Mouse (Mus musculus) limb, embryonic 15.5 days (tissue): Measurements from ENCODE around the gene P4ha1. TPM values are rescaled to one million over a fixed set of nuclear protein-coding genes. Genes with fewer than 3 reads are reported as not detected.
"Not testable (repeated sequence)": the region's sequence is repeated elsewhere in the genome, so short reads cannot be mapped to it uniquely, and the experiment has no call there.

Source experiments
- ATAC-seq: fragments of 200-750 bp; cut with Nextera tagmentation; 2 replicates; pipeline ENCODE4 v1.8.0; 2017; ENCODE audit warnings: low read depth, moderate TSS enrichment; ENCODE audit not compliant: insufficient number of reproducible peaks, low FRiP score, low TSS enrichment
- H3K27ac ChIP-seq: fragments of 300-500 bp; sonication (generic); 2 replicates; pipeline ENCODE4 v1.5.1; 2015; ENCODE audit warnings: moderate library complexity, mild to moderate bottlenecking, inconsistent platforms
- H3K27me3 ChIP-seq: fragments of 300-500 bp; sonication (generic); 2 replicates; pipeline ENCODE4 v1.6.1; 2015; ENCODE audit warnings: inconsistent platforms
- H3K36me3 ChIP-seq: fragments of 300-500 bp; sonication (generic); 2 replicates; pipeline ENCODE4 v1.6.1; 2015; ENCODE audit warnings: inconsistent platforms
- H3K4me1 ChIP-seq: fragments of 300-500 bp; sonication (generic); 2 replicates; pipeline ENCODE4 v1.6.1; 2015; ENCODE audit warnings: inconsistent platforms
- H3K4me2 ChIP-seq: fragments of 300-500 bp; sonication (generic); 2 replicates; pipeline ENCODE4 v1.6.1; 2015; ENCODE audit warnings: mild to moderate bottlenecking, inconsistent platforms
- H3K4me3 ChIP-seq: fragments of 300-500 bp; sonication (generic); 2 replicates; pipeline ENCODE4 v1.5.1; 2015; ENCODE audit warnings: mild to moderate bottlenecking, inconsistent platforms
- H3K9ac ChIP-seq: fragments of 300-500 bp; sonication (generic); 2 replicates; pipeline ENCODE4 v1.6.1; 2015; ENCODE audit warnings: inconsistent platforms
- H3K9me3 ChIP-seq: fragments of 300-500 bp; sonication (generic); 2 replicates; pipeline ENCODE4 v1.6.1; 2016; ENCODE audit warnings: inconsistent platforms
- WGBS: fragments of 180-500 bp; shearing (Covaris S2); methylation state at CpG from one replicate; pipeline ENCODE4 v1.1.7; 2015; 5-methylcytosine and 5-hydroxymethylcytosine counted together
- polyA plus RNA-seq: library from polyadenylated mRNA; unstranded; fragments of >200 nt; fragmentation: Nextera tagmentation; extraction: Ambion mirVana; gene quantifications from 2 replicates; pipeline ENCODE4 v1.2.1, GENCODE M21; 2015

P4ha1 gene
- polyA plus RNA-seq, 1 experiment from 2014 or later, result 146 TPM

GRCm38 (mm10) chr10:59292558-59292957, 30.5 kb upstream of the P4ha1 start:
- Histone ChIP-seq H3K4me3 (no peak overlapping the region), H3K27ac (no peak overlapping the region), H3K4me2 (no peak overlapping the region), H3K4me1 (peaks cover 5% of the 10 kb centered on the region), H3K36me3 (no peaks in the 10 kb centered on the region), H3K9me3 (no peaks in the 10 kb centered on the region), H3K9ac (no peak overlapping the region), H3K27me3 (no peaks in the 10 kb centered on the region)
- no peak for ATAC-seq
- 26% methylated on average over 4 of the region's 4 CpGs for WGBS

- whole genome bisulfite sequencing, result 58% methylated on average over 8 of the region's 8 CpGs
- Histone ChIP-seq H3K9me3 (no peaks in the 10 kb centered on the region), H3K27ac (no peak overlapping the region), H3K4me3 (no peak overlapping the region), H3K27me3 (no peaks in the 10 kb centered on the region), H3K9ac (no peak overlapping the region), H3K4me2 (no peak overlapping the region), H3K36me3 (no peaks in the 10 kb centered on the region), H3K4me1 (peaks cover 5% of the 10 kb centered on the region)
- no peak for ATAC-seq
Measured at GRCm38 (mm10) chr10:59295241-59295811, 27.8 kb upstream of the P4ha1 start.

GRCm38 (mm10) chr10:59296261-59296660, 26.8 kb upstream of the P4ha1 start:
- Histone ChIP-seq H3K27ac (no peak overlapping the region), H3K4me2 (no peak overlapping the region), H3K36me3 (no peaks in the 10 kb centered on the region), H3K4me1 (peaks cover 5% of the 10 kb centered on the region), H3K9ac (no peak overlapping the region), H3K9me3 (no peaks in the 10 kb centered on the region), H3K27me3 (no peaks in the 10 kb centered on the region), H3K4me3 (no peak overlapping the region)
- peak; percentile 46 for ATAC-seq
- 18% methylated on average over 5 of the region's 5 CpGs for WGBS

- H3K9ac ChIP-seq, H3K4me3 ChIP-seq, H3K27ac ChIP-seq, H3K9me3 ChIP-seq, ATAC-seq, H3K4me1 ChIP-seq, H3K4me2 ChIP-seq, H3K27me3 ChIP-seq, H3K36me3 ChIP-seq: not testable (repeated sequence)
- 80% methylated on average over 12 of the region's 12 CpGs for WGBS
Measured at GRCm38 (mm10) chr10:59302671-59303070, 20.4 kb upstream of the P4ha1 start.

- H3K4me3 ChIP-seq, result no peak overlapping the region
- peaks cover 11% of the 10 kb centered on the region; the same call in 1 of the 2 replicates for H3K4me1 ChIP-seq
- WGBS, result 41% methylated on average over 3 of the region's 3 CpGs
- H3K9ac ChIP-seq, result no peak overlapping the region
- H3K27ac ChIP-seq, result no peak overlapping the region
- no peak overlapping the region for H3K4me2 ChIP-seq
- no peaks in the 10 kb centered on the region for H3K36me3 ChIP-seq
- no peaks in the 10 kb centered on the region for H3K27me3 ChIP-seq
- ATAC-seq, result no peak
- no peaks in the 10 kb centered on the region for H3K9me3 ChIP-seq
Measured at GRCm38 (mm10) chr10:59308993-59309715, 13.9 kb upstream of the P4ha1 start.

GRCm38 (mm10) chr10:59310124-59310523, 13.0 kb upstream of the P4ha1 start:
- Histone ChIP-seq H3K4me3 (no peak overlapping the region), H3K9ac (no peak overlapping the region)
- WGBS, result 50% methylated on average over 2 of the region's 2 CpGs

GRCm38 (mm10) chr10:59310691-59311457, 12.2 kb upstream of the P4ha1 start:
- Histone ChIP-seq H3K9me3 (no peaks in the 10 kb centered on the region), H3K36me3 (no peaks in the 10 kb centered on the region), H3K27me3 (no peaks in the 10 kb centered on the region), H3K9ac (no peak overlapping the region), H3K4me2 (no peak overlapping the region), H3K27ac (peak overlapping the region; percentile 27; the same call in 1 of the 2 replicates), H3K4me1 (peaks cover 11% of the 10 kb centered on the region; the same call in 1 of the 2 replicates), H3K4me3 (no peak overlapping the region)
- no peak for ATAC-seq
- WGBS, result 46% methylated on average over 6 of the region's 6 CpGs

More at GRCm38 (mm10) chr10:59310124-59310523, 13.0 kb upstream of the P4ha1 start:
- no peaks in the 10 kb centered on the region for H3K36me3 ChIP-seq
- no peak for ATAC-seq
- H3K4me1 ChIP-seq, result peaks cover 11% of the 10 kb centered on the region; the same call in 1 of the 2 replicates
- H3K4me2 ChIP-seq, result no peak overlapping the region
- no peaks in the 10 kb centered on the region for H3K27me3 ChIP-seq
- peak overlapping the region; percentile 27; the same call in 1 of the 2 replicates for H3K27ac ChIP-seq
- H3K9me3 ChIP-seq, result no peaks in the 10 kb centered on the region

GRCm38 (mm10) chr10:59311881-59312280, 11.2 kb upstream of the P4ha1 start:
- H3K27me3 ChIP-seq, result no peaks in the 10 kb centered on the region
- no peak overlapping the region for H3K4me2 ChIP-seq
- H3K36me3 ChIP-seq, result no peaks in the 10 kb centered on the region
- 82% methylated on average over 5 of the region's 5 CpGs for WGBS
- no peaks in the 10 kb centered on the region for H3K9me3 ChIP-seq
- peaks cover 11% of the 10 kb centered on the region; the same call in 1 of the 2 replicates for H3K4me1 ChIP-seq
- H3K27ac ChIP-seq, result no peak overlapping the region
- no peak overlapping the region for H3K9ac ChIP-seq
- H3K4me3 ChIP-seq, result no peak overlapping the region
- ATAC-seq, result no peak

GRCm38 (mm10) chr10:59321112-59321511, 2.0 kb upstream of the P4ha1 start:
- Histone ChIP-seq H3K9ac (no peak overlapping the region), H3K9me3 (no peaks in the 10 kb centered on the region), H3K36me3 (no peaks in the 10 kb centered on the region), H3K4me3 (no peak overlapping the region), H3K27ac (no peak overlapping the region), H3K4me1 (peaks cover 15% of the 10 kb centered on the region), H3K27me3 (no peaks in the 10 kb centered on the region), H3K4me2 (no peak overlapping the region)
- WGBS, result 55% methylated on average over 3 of the region's 3 CpGs
- no peak for ATAC-seq

- peak overlapping the region; percentile 63; the same call in 1 of the 2 replicates for H3K4me2 ChIP-seq
- 55% methylated on average over 4 of the region's 4 CpGs for WGBS
- peaks cover 17% of the 10 kb centered on the region for H3K4me1 ChIP-seq
- H3K27me3 ChIP-seq, result no peaks in the 10 kb centered on the region
- H3K9me3 ChIP-seq, result no peaks in the 10 kb centered on the region
- no peaks in the 10 kb centered on the region for H3K36me3 ChIP-seq
- no peak overlapping the region for H3K9ac ChIP-seq
- peak overlapping the region; percentile 88; the same call in 1 of the 2 replicates for H3K4me3 ChIP-seq
- peak overlapping the region; percentile 99 for H3K27ac ChIP-seq
- no peak for ATAC-seq
Measured at GRCm38 (mm10) chr10:59322271-59322670, 825 bp upstream of the P4ha1 start.

- peak; percentile 80 for ATAC-seq
- peak overlapping the region; percentile 88 for H3K4me3 ChIP-seq
- H3K4me1 ChIP-seq, result peaks cover 17% of the 10 kb centered on the region
- H3K9me3 ChIP-seq, result no peaks in the 10 kb centered on the region
- H3K4me2 ChIP-seq, result peak overlapping the region; percentile 63
- peak overlapping the region; percentile 99 for H3K27ac ChIP-seq
- peak overlapping the region; percentile 87 for H3K9ac ChIP-seq
- no peaks in the 10 kb centered on the region for H3K27me3 ChIP-seq
- under 1% methylated on average over 47 of the region's 49 CpGs for WGBS
- peaks cover under 1% of the 10 kb centered on the region; the same call in 1 of the 2 replicates for H3K36me3 ChIP-seq
Measured at GRCm38 (mm10) chr10:59323488-59324161, 529 bp downstream of the P4ha1 start.
